Mouse (Mus musculus): ENCODE measurements around the gene Txndc8. TPM values are rescaled to one million over a fixed set of nuclear protein-coding genes. Genes with fewer than 3 reads are reported as not detected.

The Txndc8 gene
- polyA plus RNA-seq, 1 experiment from 2014 or later, result not detected

DNA sequence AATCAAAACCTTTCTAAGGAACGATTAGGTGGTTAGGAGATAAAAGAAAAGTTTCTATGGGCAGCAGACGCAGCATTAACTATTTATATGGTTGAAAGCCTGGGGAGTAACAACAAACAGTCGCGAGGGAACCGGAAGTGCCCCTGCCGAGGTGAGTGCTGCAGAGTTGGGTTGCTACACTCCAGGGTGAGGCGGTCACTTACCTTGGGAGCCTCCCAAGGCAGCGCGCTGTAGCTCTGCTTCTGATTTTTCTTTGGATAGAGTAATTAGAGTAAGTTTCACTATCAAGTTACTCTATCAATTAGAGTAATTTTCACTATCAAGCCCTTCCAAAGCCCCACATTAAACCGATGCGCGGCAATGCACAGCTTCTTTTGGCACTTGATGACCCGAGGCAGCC, 25.7 kb upstream of the Txndc8 start:
- 39% methylated on average over 13 of the region's 13 CpGs for WGBS
- no peak overlapping the region for H3K4me3 ChIP-seq (ENCODE audit: low read depth, low read length)
- no peak for DNase-seq (ENCODE audit: low spot score)

DNA sequence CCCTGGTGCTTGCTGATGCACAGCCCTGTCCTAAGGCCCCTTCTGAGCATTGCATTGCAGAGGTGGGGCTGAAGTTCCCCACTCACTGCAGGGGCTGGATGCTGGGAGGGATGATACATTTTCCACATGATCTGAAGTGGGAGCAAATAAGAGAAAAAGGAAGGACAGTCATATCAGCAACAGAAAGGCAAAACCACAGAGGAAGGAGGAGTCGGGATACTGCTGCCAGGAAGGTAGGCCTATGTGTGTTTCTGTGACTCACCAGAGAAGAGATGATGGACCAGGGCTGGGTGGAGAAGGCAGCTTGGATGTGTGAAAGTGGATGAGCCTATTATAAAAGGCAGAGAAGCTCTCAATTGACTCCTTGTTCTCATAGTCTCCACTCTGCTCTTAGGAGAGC, 23.8 kb upstream of the Txndc8 start:
- Histone ChIP-seq H3K36me3 (ENCODE audit: control insufficient read depth, insufficient read depth, low read length) (no peaks in the 10 kb centered on the region), H3K27ac (ENCODE audit: low read depth, low read length) (no peak overlapping the region), H3K9me3 (ENCODE audit: control insufficient read depth, low read length) (no peaks in the 10 kb centered on the region), H3K4me3 (ENCODE audit: low read depth, low read length) (no peak overlapping the region), H3K27me3 (replicated peaks; ENCODE audit: control insufficient read depth, insufficient read depth, low read length) (no peaks in the 10 kb centered on the region), H3K9ac (ENCODE audit: low read depth, low read length) (no peak overlapping the region), H3K4me2 (no peak overlapping the region), H3K4me1 (replicated peaks; ENCODE audit: control insufficient read depth, insufficient read depth, low read length) (no peaks in the 10 kb centered on the region)
- WGBS, result 33% methylated on average over 1 of the region's 1 CpGs
- ATAC-seq (replicated peaks; ENCODE audit: low FRiP score), result no peak
- DNase-seq (ENCODE audit: low spot score), result no peak

More for the DNA sequence above, 25.7 kb upstream of the Txndc8 start:
- Histone ChIP-seq H3K27me3 (replicated peaks; ENCODE audit: control insufficient read depth, insufficient read depth, low read length) (no peaks in the 10 kb centered on the region), H3K4me2 (peak overlapping the region; percentile 39), H3K9ac (ENCODE audit: low read depth, low read length) (no peak overlapping the region), H3K27ac (ENCODE audit: low read depth, low read length) (no peak overlapping the region), H3K4me1 (replicated peaks; ENCODE audit: control insufficient read depth, insufficient read depth, low read length) (no peaks in the 10 kb centered on the region), H3K36me3 (ENCODE audit: control insufficient read depth, insufficient read depth, low read length) (no peaks in the 10 kb centered on the region), H3K9me3 (ENCODE audit: control insufficient read depth, low read length) (no peaks in the 10 kb centered on the region)
- no peak for ATAC-seq (replicated peaks; ENCODE audit: low FRiP score)

- no peak for DNase-seq (ENCODE audit: low spot score)
- Histone ChIP-seq H3K4me3 (ENCODE audit: low read depth, low read length) (no peak overlapping the region), H3K27ac (ENCODE audit: low read depth, low read length) (no peak overlapping the region), H3K9me3 (ENCODE audit: control insufficient read depth, low read length) (no peaks in the 10 kb centered on the region), H3K4me1 (replicated peaks; ENCODE audit: control insufficient read depth, insufficient read depth, low read length) (no peaks in the 10 kb centered on the region), H3K9ac (ENCODE audit: low read depth, low read length) (no peak overlapping the region), H3K27me3 (replicated peaks; ENCODE audit: control insufficient read depth, insufficient read depth, low read length) (no peaks in the 10 kb centered on the region), H3K36me3 (ENCODE audit: control insufficient read depth, insufficient read depth, low read length) (no peaks in the 10 kb centered on the region), H3K4me2 (no peak overlapping the region)
- no peak for ATAC-seq (replicated peaks; ENCODE audit: low FRiP score)
- WGBS, result 61% methylated on average over 3 of the region's 3 CpGs
Observed at GRCm38 (mm10) chr4:58003501-58003900, 5.4 kb downstream of the Txndc8 start.

DNA sequence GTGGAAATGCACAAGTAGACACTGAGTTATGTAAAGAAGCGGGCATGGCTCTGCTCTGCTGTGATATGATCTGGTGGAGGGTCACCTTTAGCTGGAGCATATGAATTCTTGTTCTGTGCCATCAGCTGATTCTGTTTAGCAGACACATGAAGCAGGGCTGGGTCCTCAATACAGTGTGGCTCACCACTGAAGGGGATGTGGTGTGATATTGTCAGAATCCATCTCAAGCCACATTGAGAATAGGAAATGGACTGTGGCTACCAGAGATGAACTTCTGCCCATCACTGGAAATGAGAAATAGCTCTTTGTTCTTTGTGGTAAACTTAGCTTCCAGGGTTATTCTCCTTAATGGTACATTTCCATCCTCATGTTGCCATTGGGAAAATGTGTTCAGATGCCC, 17.5 kb downstream of the Txndc8 start:
- ATAC-seq (replicated peaks; ENCODE audit: low FRiP score) (no peak), DNase-seq (ENCODE audit: low spot score) (no peak)
- Histone ChIP-seq H3K27me3 (replicated peaks; ENCODE audit: control insufficient read depth, insufficient read depth, low read length) (no peaks in the 10 kb centered on the region), H3K4me1 (replicated peaks; ENCODE audit: control insufficient read depth, insufficient read depth, low read length) (no peaks in the 10 kb centered on the region), H3K36me3 (ENCODE audit: control insufficient read depth, insufficient read depth, low read length) (no peaks in the 10 kb centered on the region), H3K9me3 (ENCODE audit: control insufficient read depth, low read length) (no peaks in the 10 kb centered on the region), H3K9ac (ENCODE audit: low read depth, low read length) (no peak overlapping the region), H3K27ac (ENCODE audit: low read depth, low read length) (no peak overlapping the region), H3K4me3 (ENCODE audit: low read depth, low read length) (no peak overlapping the region), H3K4me2 (no peak overlapping the region)
- 68% methylated on average over 1 of the region's 1 CpGs for WGBS

DNA sequence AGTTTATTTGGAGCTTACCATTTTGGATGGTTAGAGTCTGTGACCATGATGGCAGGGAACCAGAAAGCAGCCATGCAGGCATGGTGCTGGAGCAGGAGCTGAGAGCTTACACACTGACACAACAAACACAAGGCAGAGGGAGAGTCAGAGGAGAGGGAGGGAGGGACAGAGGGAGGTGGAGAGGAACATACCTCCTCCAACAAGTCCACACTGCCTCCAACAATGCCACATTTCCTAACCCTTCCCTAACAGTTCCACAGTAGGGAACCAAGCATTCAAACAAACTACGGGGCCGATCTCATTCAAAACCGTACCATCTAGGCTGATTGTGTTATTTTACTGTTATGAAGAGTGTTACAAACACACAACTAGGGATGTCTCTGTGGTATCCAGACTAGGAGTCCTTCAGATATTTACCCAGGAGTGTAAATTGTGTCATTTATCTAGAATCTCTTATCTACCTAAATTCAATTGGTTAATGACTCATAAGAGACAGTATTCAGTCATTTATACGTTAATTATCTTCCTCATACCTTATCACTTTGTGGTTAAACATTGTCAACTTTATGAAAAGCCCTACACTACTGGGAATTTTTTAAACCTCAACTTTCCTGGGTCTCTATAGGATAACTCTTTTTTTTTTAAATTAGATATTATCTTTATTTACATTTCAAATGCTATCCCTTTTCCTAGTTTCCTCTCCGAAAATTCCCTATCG, 34.4 kb downstream of the Txndc8 start:
- H3K4me2 ChIP-seq, result no peak overlapping the region
- DNase-seq (ENCODE audit: low spot score) (no peak), ATAC-seq (replicated peaks; ENCODE audit: low FRiP score) (no peak)
- 82% methylated on average over 6 of the region's 6 CpGs for WGBS
- no peaks in the 10 kb centered on the region for H3K36me3 ChIP-seq (ENCODE audit: control insufficient read depth, insufficient read depth, low read length)
- H3K4me3 ChIP-seq (ENCODE audit: low read depth, low read length), result no peak overlapping the region
- no peaks in the 10 kb centered on the region for H3K4me1 ChIP-seq (replicated peaks; ENCODE audit: control insufficient read depth, insufficient read depth, low read length)
- H3K9ac ChIP-seq (ENCODE audit: low read depth, low read length), result no peak overlapping the region
- H3K9me3 ChIP-seq (ENCODE audit: control insufficient read depth, low read length), result no peaks in the 10 kb centered on the region
- H3K27ac ChIP-seq (ENCODE audit: low read depth, low read length), result no peak overlapping the region
- no peaks in the 10 kb centered on the region for H3K27me3 ChIP-seq (replicated peaks; ENCODE audit: control insufficient read depth, insufficient read depth, low read length)

DNA sequence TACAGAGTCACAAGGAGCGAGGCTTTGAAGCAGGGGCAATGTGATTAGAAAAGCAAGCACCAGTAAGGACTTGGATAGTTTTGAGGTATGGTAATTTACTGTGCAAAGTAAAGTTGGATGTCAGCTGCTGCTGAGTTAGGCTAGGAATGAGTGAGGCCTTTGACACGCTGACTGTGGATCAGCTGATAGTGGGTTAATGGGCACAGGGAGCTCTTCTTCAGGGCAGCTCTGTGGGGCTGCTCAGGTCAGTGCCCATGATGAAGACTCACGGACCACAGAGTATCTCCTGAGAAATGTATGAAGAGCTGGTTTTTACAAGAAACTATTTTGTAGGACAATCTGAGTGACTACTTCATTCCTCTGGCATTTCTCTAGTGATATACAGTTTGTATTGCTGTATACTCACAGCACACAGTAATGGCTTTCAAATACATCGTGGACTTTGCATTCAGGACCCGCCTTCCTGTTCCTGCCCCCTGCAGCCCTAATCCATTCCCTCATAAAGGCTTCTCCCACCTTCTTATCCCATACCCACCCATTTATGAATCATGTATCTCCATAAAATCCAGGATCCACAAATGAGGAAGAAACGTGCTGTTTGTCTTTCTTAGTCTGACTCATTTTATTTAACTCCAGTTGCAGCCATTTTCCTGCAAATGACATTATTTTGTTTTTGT, 35.2 kb downstream of the Txndc8 start:
- Histone ChIP-seq H3K9ac (ENCODE audit: low read depth, low read length) (no peak overlapping the region), H3K27ac (ENCODE audit: low read depth, low read length) (no peak overlapping the region), H3K27me3 (replicated peaks; ENCODE audit: control insufficient read depth, insufficient read depth, low read length) (no peaks in the 10 kb centered on the region), H3K9me3 (ENCODE audit: control insufficient read depth, low read length) (no peaks in the 10 kb centered on the region), H3K4me2 (no peak overlapping the region), H3K36me3 (ENCODE audit: control insufficient read depth, insufficient read depth, low read length) (no peaks in the 10 kb centered on the region), H3K4me1 (replicated peaks; ENCODE audit: control insufficient read depth, insufficient read depth, low read length) (no peaks in the 10 kb centered on the region), H3K4me3 (ENCODE audit: low read depth, low read length) (no peak overlapping the region)
- WGBS, result 72% methylated on average over 6 of the region's 6 CpGs
- no peak for ATAC-seq (replicated peaks; ENCODE audit: low FRiP score)
- no peak for DNase-seq (ENCODE audit: low spot score)

DNA sequence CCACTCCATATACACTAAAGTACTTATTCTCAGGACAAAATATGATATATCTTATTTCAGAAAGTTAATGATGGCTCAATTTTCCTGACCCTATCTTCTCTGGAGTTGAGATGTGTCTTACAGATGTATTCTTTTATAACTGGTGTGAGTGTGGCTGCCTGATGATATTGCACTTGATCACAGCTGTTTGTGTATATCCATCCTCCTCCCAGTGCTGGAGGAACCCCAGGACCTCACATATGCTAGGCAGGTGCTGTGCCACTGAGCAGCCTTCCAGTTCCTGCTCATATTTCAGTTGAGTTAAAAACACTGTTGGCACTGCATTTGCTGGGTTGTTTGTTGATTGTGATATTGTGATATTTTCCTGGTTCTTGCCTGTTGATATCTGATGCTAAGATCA, 38.6 kb downstream of the Txndc8 start:
- H3K9me3 ChIP-seq (ENCODE audit: control insufficient read depth, low read length), result no peaks in the 10 kb centered on the region
- no peaks in the 10 kb centered on the region for H3K27me3 ChIP-seq (replicated peaks; ENCODE audit: control insufficient read depth, insufficient read depth, low read length)
- H3K4me2 ChIP-seq, result no peak overlapping the region
- H3K36me3 ChIP-seq (ENCODE audit: control insufficient read depth, insufficient read depth, low read length), result no peaks in the 10 kb centered on the region
- no peaks in the 10 kb centered on the region for H3K4me1 ChIP-seq (replicated peaks; ENCODE audit: control insufficient read depth, insufficient read depth, low read length)
- no peak overlapping the region for H3K9ac ChIP-seq (ENCODE audit: low read depth, low read length)
- no peak for ATAC-seq (replicated peaks; ENCODE audit: low FRiP score)
- no peak overlapping the region for H3K4me3 ChIP-seq (ENCODE audit: low read depth, low read length)
- H3K27ac ChIP-seq (ENCODE audit: low read depth, low read length), result no peak overlapping the region
- DNase-seq (ENCODE audit: low spot score), result no peak

DNA sequence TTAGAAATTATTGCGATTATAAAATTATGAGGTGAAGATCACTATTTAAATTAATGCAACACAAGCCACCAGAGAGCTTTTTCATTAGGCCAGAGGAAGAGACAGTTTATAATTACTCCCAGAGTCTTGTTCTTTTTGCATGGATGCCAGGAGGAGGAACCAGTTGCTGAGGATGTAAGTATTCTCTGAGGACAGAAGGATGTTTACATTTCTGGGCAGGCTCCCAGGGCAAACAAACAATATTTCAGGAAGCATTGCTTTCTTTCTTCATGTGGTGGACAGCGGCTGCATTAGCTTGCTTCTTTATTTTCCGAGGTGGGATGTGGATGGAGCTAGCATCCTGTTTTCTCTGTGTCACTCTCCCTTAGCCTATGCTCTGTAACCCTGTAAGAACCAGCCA, 41.7 kb downstream of the Txndc8 start:
- H3K4me1 ChIP-seq (replicated peaks; ENCODE audit: control insufficient read depth, insufficient read depth, low read length), result no peaks in the 10 kb centered on the region
- no peak overlapping the region for H3K4me3 ChIP-seq (ENCODE audit: low read depth, low read length)
- H3K4me2 ChIP-seq, result no peak overlapping the region
- no peak overlapping the region for H3K27ac ChIP-seq (ENCODE audit: low read depth, low read length)
- WGBS, result 64% methylated on average over 3 of the region's 3 CpGs
- no peak overlapping the region for H3K9ac ChIP-seq (ENCODE audit: low read depth, low read length)
- DNase-seq (ENCODE audit: low spot score) (no peak), ATAC-seq (replicated peaks; ENCODE audit: low FRiP score) (no peak)
- no peaks in the 10 kb centered on the region for H3K27me3 ChIP-seq (replicated peaks; ENCODE audit: control insufficient read depth, insufficient read depth, low read length)
- H3K36me3 ChIP-seq (ENCODE audit: control insufficient read depth, insufficient read depth, low read length), result no peaks in the 10 kb centered on the region
- no peaks in the 10 kb centered on the region for H3K9me3 ChIP-seq (ENCODE audit: control insufficient read depth, low read length)

- Histone ChIP-seq H3K27me3 (replicated peaks; ENCODE audit: control insufficient read depth, insufficient read depth, low read length) (no peaks in the 10 kb centered on the region), H3K27ac (ENCODE audit: low read depth, low read length) (no peak overlapping the region), H3K4me3 (ENCODE audit: low read depth, low read length) (no peak overlapping the region), H3K9ac (ENCODE audit: low read depth, low read length) (no peak overlapping the region), H3K4me1 (replicated peaks; ENCODE audit: control insufficient read depth, insufficient read depth, low read length) (no peaks in the 10 kb centered on the region), H3K9me3 (ENCODE audit: control insufficient read depth, low read length) (no peaks in the 10 kb centered on the region), H3K4me2 (no peak overlapping the region), H3K36me3 (ENCODE audit: control insufficient read depth, insufficient read depth, low read length) (no peaks in the 10 kb centered on the region)
- ATAC-seq (replicated peaks; ENCODE audit: low FRiP score) (no peak), DNase-seq (ENCODE audit: low spot score) (no peak)
- 84% methylated on average over 4 of the region's 4 CpGs for WGBS
Observed at GRCm38 (mm10) chr4:57965516-57965915, 43.4 kb downstream of the Txndc8 start.
